Mouse (Mus musculus): ENCODE measurements around the gene Tle3.

DNA sequence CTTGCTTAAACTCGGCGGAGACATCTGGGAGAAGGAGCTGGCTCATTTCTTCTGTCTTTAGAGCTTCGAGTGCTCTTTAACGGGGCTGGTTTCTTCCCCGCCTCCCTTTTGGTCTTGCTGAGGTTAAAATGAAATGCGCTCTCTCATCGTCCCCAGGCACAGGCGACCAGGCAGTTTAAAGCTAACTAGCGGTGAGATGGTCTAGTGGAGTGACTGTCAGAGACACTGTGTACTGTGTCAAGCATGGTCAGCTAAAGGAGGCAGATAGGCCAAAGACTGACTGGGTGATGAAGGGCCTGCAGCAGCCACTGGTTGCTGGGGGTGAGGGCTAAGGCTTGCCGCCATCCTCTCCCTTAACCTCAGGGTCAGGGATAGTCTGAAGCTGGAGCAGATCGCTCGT is 16.0 kb downstream of the Tle3 start:
- no peak for TF ChIP-seq CTCF (IDR thresholded peaks at IDR 0.05; ENCODE audit: borderline replicate concordance, control insufficient read depth, extremely low read depth, insufficient read depth, low read length, poor library complexity)
- TF ChIP-seq POLR2A (IDR thresholded peaks at IDR 0.05; ENCODE audit: control insufficient read depth, extremely low read depth, insufficient read depth, low read length, poor library complexity): no peak

Measured in thymus, adult 2 months (tissue).